Mouse (Mus musculus): ENCODE results near the gene Tmem94.
A peak's percentile ranks its signal among the peaks of the same experiment; 100 is the strongest.

Gene Tmem94

GRCm38 (mm10) chr11:115808696-115809310, 43.6 kb downstream of the Tmem94 start:
- DNase-seq, result no peak

GRCm38 (mm10) chr11:115809311-115809781, 44.1 kb downstream of the Tmem94 start:
- peak; percentile 61 to 76 for DNase-seq

GRCm38 (mm10) chr11:115810377-115810776, 45.1 kb downstream of the Tmem94 start:
- peak; percentile 77 to 84 for DNase-seq

GRCm38 (mm10) chr11:115811381-115812093, 46.3 kb downstream of the Tmem94 start:
- DNase-seq, result no peak

- DNase-seq, result peak; percentile 57 to 72
Measured at GRCm38 (mm10) chr11:115812095-115812494, 46.9 kb downstream of the Tmem94 start.

- peak in 1 of 2 experiments; percentile 54 for DNase-seq
Measured at GRCm38 (mm10) chr11:115812533-115813420, 47.5 kb downstream of the Tmem94 start.

- peak; percentile 96 for DNase-seq
Measured at GRCm38 (mm10) chr11:115813507-115814296, 48.5 kb downstream of the Tmem94 start, which contains the start of gene Caskin2. Gene Caskin2, minus strand, starts transcription at chr11:115813639.

GRCm38 (mm10) chr11:115814605-115815450, 49.6 kb downstream of the Tmem94 start, which contains the start of gene Tsen54:
Gene Tsen54, plus strand, starts transcription at chr11:115814724.
- DNase-seq, result peak; percentile 79 to 89

- no peak for DNase-seq
Measured at GRCm38 (mm10) chr11:115817331-115817730, 52.1 kb downstream of the Tmem94 start.

- DNase-seq, result peak in 1 of 2 experiments; percentile 46
Measured at GRCm38 (mm10) chr11:115819915-115820623, 54.8 kb downstream of the Tmem94 start.

- no peak for DNase-seq
Measured at GRCm38 (mm10) chr11:115821001-115821400, 55.8 kb downstream of the Tmem94 start.

GRCm38 (mm10) chr11:115823774-115824740, 58.8 kb downstream of the Tmem94 start, which contains the start of gene Llgl2:
Gene Llgl2, plus strand, starts transcription at chr11:115824049.
- DNase-seq, result peak; percentile 91 to 95

- DNase-seq, result no peak
Measured at GRCm38 (mm10) chr11:115824813-115825212, 59.6 kb downstream of the Tmem94 start.

- DNase-seq, result no peak
Measured at GRCm38 (mm10) chr11:115826487-115826886, 61.3 kb downstream of the Tmem94 start.

GRCm38 (mm10) chr11:115827624-115828023, 62.4 kb downstream of the Tmem94 start:
- no peak for DNase-seq

- no peak for DNase-seq
Measured at GRCm38 (mm10) chr11:115829036-115829435, 63.8 kb downstream of the Tmem94 start.

- peak; percentile 69 to 71 for DNase-seq
Measured at GRCm38 (mm10) chr11:115830550-115831325, 65.5 kb downstream of the Tmem94 start.

- DNase-seq, result no peak
Measured at GRCm38 (mm10) chr11:115831518-115831917, 66.3 kb downstream of the Tmem94 start.

All from kidney, adult 8-10 months (tissue).